Mouse (Mus musculus) ES-E14 (cell line): Measurements from ENCODE around the gene Cenpp.

Source experiments
- MAFK ChIP-seq: IDR thresholded peaks from 2 replicates; pipeline ENCODE4 v1.6.1; 2014; ENCODE audit warnings: mild to moderate bottlenecking, low read depth, low read length, inconsistent platforms; ENCODE audit not compliant: insufficient read depth
- ZC3H11A ChIP-seq: IDR thresholded peaks from 2 replicates; pipeline ENCODE4 v1.6.1; 2012; ENCODE audit warnings: low read depth, mild to moderate bottlenecking, inconsistent platforms, low read length, borderline replicate concordance
- ZNF384 ChIP-seq: IDR thresholded peaks from 2 replicates; pipeline ENCODE4 v1.6.1; 2012; ENCODE audit warnings: low read depth, low read length, inconsistent platforms

- TF ChIP-seq ZC3H11A: no peak
- TF ChIP-seq ZNF384: no peak
- TF ChIP-seq MAFK: no peak
Observed at GRCm38 (mm10) chr13:49556203-49556602, 96.4 kb downstream of the Cenpp start.
